Mouse (Mus musculus) neutrophil, adult 5-6 weeks (primary cell): ENCODE results near the gene Nlrc4. TPM values are rescaled to one million over a fixed set of nuclear protein-coding genes. Genes with fewer than 3 reads are reported as not detected.

Experiments
- ATAC-seq: fragments of 151-379, 151-347 bp; 2 replicates; pipeline ENCODE4 v1.8.0; 2017; ENCODE audit warnings: mild to moderate bottlenecking, moderate TSS enrichment; ENCODE audit not compliant: insufficient number of reproducible peaks, poor library complexity, low FRiP score, severe bottlenecking; ENCODE audit errors: extremely low read depth
- total RNA-seq: library from RNA; stranded (forward); fragments of 200-1000 nt; gene quantifications from 2 replicates; pipeline ENCODE4 v1.2.3, GENCODE M21; 2017

The Nlrc4 gene
- total RNA-seq, 1 experiment from 2014 or later: 14.4 TPM

DNA sequence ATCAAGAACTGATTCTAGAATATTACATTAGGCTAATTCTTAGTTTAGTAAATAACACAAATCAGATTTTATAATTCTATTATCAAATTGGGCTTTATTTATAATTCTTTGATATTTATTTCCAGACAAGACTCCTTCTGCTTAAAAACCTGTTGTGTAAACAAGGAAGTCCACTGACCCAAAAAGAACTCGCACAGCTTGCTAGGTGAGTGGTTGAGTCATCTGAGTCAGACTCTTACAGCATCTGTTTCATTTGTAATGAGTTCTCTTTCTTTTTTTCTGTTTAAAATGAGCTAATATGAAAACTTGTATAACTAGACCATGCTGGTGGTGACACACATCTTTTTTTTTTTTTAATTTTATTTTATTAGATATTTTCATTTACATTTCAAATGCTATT, 82.0 kb downstream of the Nlrc4 start:
- no peak for ATAC-seq

Other genes with a start within 250 kb of the Nlrc4 start
- 34.4 and 35.7 TPM in 2 replicates for gene Memo1, start 163.6 kb downstream of the Nlrc4 start, total RNA-seq
- 33.2 and 36.5 TPM in 2 replicates for gene Dpy30, start 135.2 kb downstream of the Nlrc4 start, total RNA-seq
- 46.5 and 64.0 TPM in 2 replicates for gene Spast, start 120.2 kb downstream of the Nlrc4 start, total RNA-seq
- gene Slc30a6, start 63.5 kb downstream of the Nlrc4 start, total RNA-seq: 13.4 and 18.3 TPM in 2 replicates
- 66.0 and 73.4 TPM in 2 replicates for gene Yipf4, start 30.4 kb upstream of the Nlrc4 start, total RNA-seq
- gene Birc6, start 69.2 kb upstream of the Nlrc4 start, total RNA-seq: 231 and 241 TPM in 2 replicates